ENCODE assay signal across 9 mouse cellular contexts in the genomic region with DNA sequence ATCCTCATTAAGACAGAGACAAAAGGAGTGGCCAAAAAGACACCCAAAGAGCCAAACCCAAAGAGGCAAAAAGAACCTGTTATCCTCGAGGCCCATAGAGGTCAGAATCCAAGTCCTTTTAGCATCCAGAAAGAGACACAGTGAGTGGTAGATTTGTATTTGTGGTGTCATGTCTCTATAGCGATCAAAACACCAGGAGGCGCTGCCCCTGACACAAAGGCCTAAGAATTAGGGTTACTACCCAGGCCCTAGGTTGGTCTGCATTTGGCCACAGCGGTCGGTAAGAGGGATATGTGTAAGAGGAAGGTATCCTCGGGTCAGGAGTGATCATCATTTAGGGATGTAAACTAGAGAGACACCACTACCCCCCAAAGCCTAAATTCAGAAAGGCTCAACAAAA. TPM values are rescaled to one million over a fixed set of nuclear protein-coding genes. Genes with fewer than 3 reads are reported as not detected.
DNase-seq lines count a peak whose midpoint lies in the region; ATAC-seq and TF ChIP-seq lines count a peak whose summit lies in the region.
"Had no signal": no experiment of that assay in that cellular context is flagged by ENCODE, and none has a peak within 500 bp of the region (broad histone marks: within the 10 kb centered on the region; RNA-seq: fewer than 3 reads in every experiment).

No protein-coding gene starts in this region.

- no peak overlapping the region for H3K9ac ChIP-seq in heart, postnatal 0 days (replicated peaks; ENCODE audit: low read depth, low read length)
- peak overlapping the region; percentile 91 for H3K9ac ChIP-seq in hindbrain, embryonic 13.5 days
- H3K9ac ChIP-seq in midbrain, embryonic 16.5 days (ENCODE audit: low read depth, low read length): peak overlapping the region; percentile 80; the same call in 1 of the 2 replicates

- no peaks in the 10 kb centered on the region for H3K9me3 ChIP-seq in heart, postnatal 0 days (replicated peaks; ENCODE audit: control insufficient read depth, low read length)
- no peaks in the 10 kb centered on the region for H3K9me3 ChIP-seq in hindbrain, embryonic 13.5 days
- no peaks in the 10 kb centered on the region for H3K9me3 ChIP-seq in midbrain, embryonic 16.5 days (replicated peaks; ENCODE audit: control insufficient read depth, low read length, poor library complexity, severe bottlenecking)

- no peaks in the 10 kb centered on the region for H3K36me3 ChIP-seq in heart, postnatal 0 days (replicated peaks; ENCODE audit: control insufficient read depth, insufficient read depth, low read length)
- no peaks in the 10 kb centered on the region for H3K36me3 ChIP-seq in hindbrain, embryonic 13.5 days
- no peaks in the 10 kb centered on the region for H3K36me3 ChIP-seq in midbrain, embryonic 16.5 days (ENCODE audit: control insufficient read depth, insufficient read depth, low read length)

- TF ChIP-seq CTCF in heart, postnatal 0 days (IDR thresholded peaks at IDR 0.05; ENCODE audit: low read depth): 0 out of 2 replicates have a peak, but pooled peaks have one; percentile 12
- TF ChIP-seq CTCF in gastrocnemius, adult 2 months (IDR thresholded peaks at IDR 0.05): no peak

- H3K4me3 ChIP-seq in heart, postnatal 0 days (ENCODE audit: low read depth, low read length): no peak overlapping the region
- H3K4me3 ChIP-seq in hindbrain, embryonic 13.5 days: peak overlapping the region; percentile 79
- peak overlapping the region; percentile 60 for H3K4me3 ChIP-seq in midbrain, embryonic 16.5 days (ENCODE audit: low read depth, low read length)
- no peak overlapping the region for H3K4me3 ChIP-seq in gastrocnemius, adult 2 months

- H3K4me2 ChIP-seq in heart, postnatal 0 days (ENCODE audit: low read depth, low read length): no peak overlapping the region
- H3K4me2 ChIP-seq in hindbrain, embryonic 13.5 days: peak overlapping the region; percentile 88
- H3K4me2 ChIP-seq in midbrain, embryonic 16.5 days (ENCODE audit: low read length): peak overlapping the region; percentile 72

- intact Hi-C loops in heart, postnatal 14 days (cut with DNase I): loop anchor here (2.0 kb wide), 1 partner anchor 70 kb away; a partner anchor contains a TSS
- intact Hi-C loops in gastrocnemius, adult 2 months (cut with DNase I): loop anchor here (2.0 to 10.0 kb wide), 3 partner anchors 20 to 102 kb away; a partner anchor contains a TSS

- H3K4me1 ChIP-seq in heart, postnatal 0 days (ENCODE audit: control insufficient read depth, insufficient read depth): peaks cover 17% of the 10 kb centered on the region; the same call in 1 of the 2 replicates
- H3K4me1 ChIP-seq in hindbrain, embryonic 13.5 days (replicated peaks): peaks cover 30% of the 10 kb centered on the region
- H3K4me1 ChIP-seq in midbrain, embryonic 16.5 days (ENCODE audit: control insufficient read depth, insufficient read depth, low read length): peaks cover 17% of the 10 kb centered on the region

- WGBS in heart, postnatal 0 days: 43% methylated on average over 6 of the region's 6 CpGs
- 21% methylated on average over 6 of the region's 6 CpGs for WGBS in hindbrain, embryonic 13.5 days
- WGBS in midbrain, embryonic 16.5 days: 22% methylated on average over 6 of the region's 6 CpGs

- ATAC-seq in heart, postnatal 0 days (ENCODE audit: insufficient read depth, low read depth): no peak
- no peak for ATAC-seq in hindbrain, embryonic 13.5 days (ENCODE audit: low FRiP score)
- no peak for ATAC-seq in midbrain, embryonic 16.5 days

- no peaks in the 10 kb centered on the region for H3K27me3 ChIP-seq in heart, postnatal 0 days (ENCODE audit: control insufficient read depth, insufficient read depth, low read length)
- no peaks in the 10 kb centered on the region for H3K27me3 ChIP-seq in hindbrain, embryonic 13.5 days
- no peaks in the 10 kb centered on the region for H3K27me3 ChIP-seq in midbrain, embryonic 16.5 days (ENCODE audit: control insufficient read depth, insufficient read depth, low read depth, low read length)

- TF ChIP-seq EP300 in heart, postnatal 0 days (IDR thresholded peaks at IDR 0.05; ENCODE audit: low read depth): no peak

- DNase-seq in heart, postnatal 0 days (ENCODE audit: low spot score): no peak
- DNase-seq in heart, postnatal 14 days: no peak
- peak; percentile 67 for DNase-seq in ZHBTc4 (ENCODE audit: low read depth, low spot score)
- no peak for DNase-seq in thymus, postnatal 10 days (ENCODE audit: low spot score in 2 of 2)
- no peak for DNase-seq in thymus, postnatal 36 days
- no peak for DNase-seq in gastrocnemius, adult 2 months

- H3K27ac ChIP-seq in heart, postnatal 0 days (ENCODE audit: low read depth): no peak overlapping the region
- H3K27ac ChIP-seq in hindbrain, embryonic 13.5 days: no peak overlapping the region
- H3K27ac ChIP-seq in midbrain, embryonic 16.5 days (ENCODE audit: low read length): no peak overlapping the region
- no peak overlapping the region for H3K27ac ChIP-seq in gastrocnemius, adult 2 months

RNA-seq across cellular contexts. Expression of a gene that starts 1.8 kb away (rescaled TPM):
- 9.3 and 11.9 TPM in 2 replicates for total RNA-seq in heart, postnatal 0 days (2014; rRNA removed; ENCODE audit: low replicate concordance)
- polyA plus RNA-seq in heart, postnatal 0 days (2015; fragmentation: Nextera tagmentation; extraction: Ambion mirVana): 1.2 TPM in 2 replicates
- total RNA-seq in heart, postnatal 14 days (2021): 1 to 10 TPM; 2.0 to 2.2 TPM
- polyA plus RNA-seq in hindbrain, embryonic 13.5 days (2015; fragmentation: Nextera tagmentation; extraction: Ambion mirVana): 3.2 and 3.5 TPM in 2 replicates
- polyA plus RNA-seq in midbrain, embryonic 16.5 days (2015; fragmentation: Nextera tagmentation; extraction: Ambion mirVana): 3.9 and 4.2 TPM in 2 replicates
- total RNA-seq in gastrocnemius, adult 2 months (2021): 1 to 10 TPM; 1.7 to 2.1 TPM

RNA-seq across cellular contexts. Expression of a gene that starts 1.9 kb away (rescaled TPM):
- total RNA-seq in heart, postnatal 0 days (2014; rRNA removed; ENCODE audit: low replicate concordance): 65.1 and 84.9 TPM in 2 replicates
- polyA plus RNA-seq in heart, postnatal 0 days (2015; fragmentation: Nextera tagmentation; extraction: Ambion mirVana): 79.5 and 83.3 TPM in 2 replicates
- 10 to 100 TPM; 48.9 to 49.6 TPM for total RNA-seq in heart, postnatal 14 days (2021)
- 43.9 and 44.9 TPM in 2 replicates for polyA plus RNA-seq in hindbrain, embryonic 13.5 days (2015; fragmentation: Nextera tagmentation; extraction: Ambion mirVana)
- polyA plus RNA-seq in midbrain, embryonic 16.5 days (2015; fragmentation: Nextera tagmentation; extraction: Ambion mirVana): 30.5 and 31.9 TPM in 2 replicates
- 1 to 10 TPM; 6.2 to 9.9 TPM for total RNA-seq in gastrocnemius, adult 2 months (2021)

RNA-seq across cellular contexts. Expression of a gene that starts 11.3 kb away (rescaled TPM):
- total RNA-seq in heart, postnatal 0 days (2014; rRNA removed; ENCODE audit: low replicate concordance): not detected in 2 replicates
- not detected in 2 replicates for polyA plus RNA-seq in heart, postnatal 0 days (2015; fragmentation: Nextera tagmentation; extraction: Ambion mirVana)
- not detected for total RNA-seq in heart, postnatal 14 days (2021)
- 0.32 and 0.50 TPM in 2 replicates for polyA plus RNA-seq in hindbrain, embryonic 13.5 days (2015; fragmentation: Nextera tagmentation; extraction: Ambion mirVana)
- polyA plus RNA-seq in midbrain, embryonic 16.5 days (2015; fragmentation: Nextera tagmentation; extraction: Ambion mirVana): 0.88 and 0.92 TPM in 2 replicates
- not detected for total RNA-seq in gastrocnemius, adult 2 months (2021)
- total RNA-seq: megakaryocyte, adult 5-6 weeks had no signal

RNA-seq across cellular contexts. Expression of a gene that starts 43.2 kb away (rescaled TPM):
- 1.9 and 3.5 TPM in 2 replicates for total RNA-seq in heart, postnatal 0 days (2014; rRNA removed; ENCODE audit: low replicate concordance)
- 0.49 and 0.62 TPM in 2 replicates for polyA plus RNA-seq in heart, postnatal 0 days (2015; fragmentation: Nextera tagmentation; extraction: Ambion mirVana)
- 1 to 10 TPM in 1 of 2 experiments, under 1 TPM in 1; 0.79 to 1.1 TPM for total RNA-seq in heart, postnatal 14 days (2021)
- polyA plus RNA-seq in hindbrain, embryonic 13.5 days (2015; fragmentation: Nextera tagmentation; extraction: Ambion mirVana): 0.38 and 0.43 TPM in 2 replicates
- polyA plus RNA-seq in midbrain, embryonic 16.5 days (2015; fragmentation: Nextera tagmentation; extraction: Ambion mirVana): 0.12 and 0.45 TPM in 2 replicates
- total RNA-seq in gastrocnemius, adult 2 months (2021): under 1 TPM; 0.41 to 0.73 TPM

RNA-seq across cellular contexts. Expression of a gene that starts 47.7 kb away (rescaled TPM):
- total RNA-seq in heart, postnatal 0 days (2014; rRNA removed; ENCODE audit: low replicate concordance): 16.0 and 26.4 TPM in 2 replicates
- polyA plus RNA-seq in heart, postnatal 0 days (2015; fragmentation: Nextera tagmentation; extraction: Ambion mirVana): 5.5 and 5.6 TPM in 2 replicates
- 10 to 100 TPM; 23.3 to 25.0 TPM for total RNA-seq in heart, postnatal 14 days (2021)
- polyA plus RNA-seq in hindbrain, embryonic 13.5 days (2015; fragmentation: Nextera tagmentation; extraction: Ambion mirVana): 16.1 TPM in 2 replicates
- polyA plus RNA-seq in midbrain, embryonic 16.5 days (2015; fragmentation: Nextera tagmentation; extraction: Ambion mirVana): 14.8 and 16.2 TPM in 2 replicates
- 10 to 100 TPM; 17.1 to 17.9 TPM for total RNA-seq in gastrocnemius, adult 2 months (2021)

Comparison
In these comparisons a context has a peak if more than half of its experiments do, and no peak if none do; other contexts are left out.
1. H3K4me3 ChIP-seq: peak in hindbrain, embryonic 13.5 days (single experiment) and midbrain, embryonic 16.5 days (single experiment); none in heart, postnatal 0 days (single experiment) and gastrocnemius, adult 2 months (single experiment).